Mouse (Mus musculus) G1E (cell line): ENCODE measurements around the gene Gm3285.

Experiments used
- CTCF ChIP-seq: IDR thresholded peaks from 2 replicates; pipeline ENCODE4 v1.5.1; 2012; ENCODE audit warnings: low read depth, low read length, inconsistent platforms, mixed read lengths
- GATA1 ChIP-seq: IDR thresholded peaks from 2 replicates; pipeline ENCODE4 v1.6.1; 2012; ENCODE audit warnings: borderline replicate concordance, low read length, inconsistent platforms, mixed read lengths
- POLR2AphosphoS5 ChIP-seq: IDR thresholded peaks from 2 replicates; pipeline ENCODE4 v1.6.1; 2012; ENCODE audit warnings: low read depth, low read length, inconsistent platforms; ENCODE audit not compliant: insufficient replicate concordance
- TAL1 ChIP-seq: conservative IDR thresholded peaks from 2 replicates; pipeline ENCODE4 v1.6.1; 2012; ENCODE audit warnings: low read depth, low read length, inconsistent platforms, mixed read lengths

GRCm38 (mm10) chr10:77869651-77870050, 7.9 kb downstream of the Gm3285 start:
- TF ChIP-seq CTCF (no peak), GATA1 (no peak), POLR2AphosphoS5 (no peak), TAL1 (no peak)
